Mouse (Mus musculus): ENCODE measurements around the gene Irf9.

The Irf9 gene

DNA sequence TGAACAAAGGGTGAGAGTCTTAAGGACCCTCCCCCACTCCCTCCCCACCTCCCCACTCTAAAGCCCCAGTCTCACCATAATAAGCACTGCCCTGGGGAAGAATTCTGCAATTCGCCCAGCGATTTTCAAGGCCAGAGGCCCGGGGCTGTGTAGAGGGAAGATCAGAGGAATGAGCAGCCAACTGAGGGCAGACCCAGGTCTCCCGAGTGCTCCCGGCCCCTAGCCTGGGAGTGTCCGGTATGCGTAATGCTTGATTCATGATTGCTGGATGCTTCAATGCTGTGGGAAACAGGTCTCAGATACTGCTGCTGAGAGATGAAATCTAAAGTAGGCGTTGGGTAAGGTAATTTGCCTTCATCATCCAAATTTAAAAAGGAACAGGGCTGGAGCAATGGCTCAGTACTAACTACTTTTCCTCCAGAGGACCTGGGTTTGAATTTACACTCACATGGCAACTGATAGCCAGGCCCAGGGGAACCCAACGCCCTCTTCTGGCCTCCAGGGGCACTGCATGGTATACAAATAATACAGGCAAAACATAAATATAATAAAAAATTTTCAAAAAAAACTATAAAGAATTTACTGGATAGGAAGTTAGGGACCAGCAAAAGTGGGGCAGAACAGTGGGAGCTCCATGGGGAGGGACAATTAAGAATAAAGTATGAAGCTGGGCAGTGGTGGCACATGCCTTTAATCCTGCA is 21.2 kb upstream of the Irf9 start:
- no peak for DNase-seq (ENCODE audit: low spot score)

DNA sequence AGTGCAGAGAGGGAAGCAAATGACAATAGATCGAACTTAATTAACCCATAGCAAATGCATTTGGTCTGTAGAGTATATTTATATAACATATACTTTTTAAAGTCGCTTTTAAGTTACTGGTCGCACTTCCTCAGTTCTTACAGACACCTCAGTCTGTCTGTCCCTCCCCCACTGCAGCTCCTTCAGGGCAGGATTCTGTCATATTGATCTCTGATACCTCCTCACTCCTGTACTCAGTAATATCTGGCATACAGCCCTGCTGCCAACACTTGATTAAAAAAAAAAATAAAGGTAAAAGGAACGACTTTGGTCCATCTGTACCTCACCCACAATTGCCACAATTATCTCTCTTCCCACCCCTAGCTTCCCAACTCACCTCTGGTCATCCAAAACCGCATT is 19.1 kb upstream of the Irf9 start:
- DNase-seq (ENCODE audit: low spot score) = no peak

DNA sequence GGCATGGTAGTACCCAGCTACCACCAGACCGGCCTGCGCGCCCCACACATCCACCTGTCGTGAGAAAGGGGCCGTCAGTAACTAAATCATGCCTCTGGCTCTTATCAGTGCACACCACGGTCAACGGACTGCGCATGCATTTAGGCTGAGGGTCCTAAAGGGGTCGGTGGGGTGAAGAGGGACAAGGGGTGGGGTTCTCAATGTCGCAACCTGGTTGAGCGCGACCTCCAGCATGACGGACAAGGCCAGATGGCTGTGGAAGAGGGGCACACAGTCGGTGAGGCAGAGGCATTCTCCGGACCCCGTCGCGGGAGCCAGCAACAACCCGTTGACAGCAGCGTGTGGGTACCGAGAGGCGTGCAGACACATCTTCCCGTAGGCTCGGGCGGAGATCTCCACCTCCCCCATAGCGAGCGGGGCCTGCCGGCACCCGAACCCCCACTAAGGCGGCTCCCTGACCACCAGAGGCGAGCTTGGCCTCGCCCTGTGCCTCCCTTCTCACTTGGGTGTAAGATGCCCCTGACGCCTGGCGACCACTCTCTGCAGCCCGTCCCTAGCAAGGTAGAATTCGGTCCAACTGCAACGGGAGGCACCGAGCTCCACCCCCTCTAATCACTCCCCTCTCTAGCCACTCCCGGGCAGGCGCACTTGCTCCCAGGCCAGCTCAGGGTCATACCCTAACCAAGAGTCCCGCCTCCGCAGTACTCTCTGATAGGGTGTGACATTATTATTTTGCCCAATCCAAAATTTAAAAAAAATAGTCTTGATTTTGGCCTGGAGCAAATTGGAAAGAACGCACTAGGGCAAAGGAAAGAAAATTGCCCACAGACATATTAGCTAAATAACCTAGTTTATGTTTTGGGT is 18.4 kb upstream of the Irf9 start, which contains the start of gene Emc9:
TSS of gene Emc9 (minus strand) at position 601 of the 864 bp plus-strand sequence.
- DNase-seq (ENCODE audit: low spot score) = peak; percentile 82

DNA sequence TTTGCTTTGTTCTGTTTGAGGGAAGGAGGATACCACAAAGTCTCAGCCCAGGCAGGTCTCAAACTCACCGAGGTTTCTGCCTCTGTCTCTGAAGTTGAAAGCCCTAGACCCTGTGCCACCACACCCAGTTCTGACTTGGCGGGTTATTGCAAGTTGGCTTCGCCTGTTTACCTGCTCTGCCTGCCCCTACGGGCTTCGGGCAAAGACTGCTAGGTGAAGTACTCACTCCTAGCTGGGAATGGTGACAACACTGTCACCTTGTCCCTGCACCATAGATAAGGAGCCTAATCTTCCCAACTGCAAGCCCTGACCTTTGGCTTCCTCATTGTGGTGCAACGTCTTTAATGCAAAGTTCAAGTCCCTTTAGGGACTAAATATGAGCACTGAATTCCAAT is 17.8 kb upstream of the Irf9 start:
- no peak for DNase-seq (ENCODE audit: low spot score)

DNA sequence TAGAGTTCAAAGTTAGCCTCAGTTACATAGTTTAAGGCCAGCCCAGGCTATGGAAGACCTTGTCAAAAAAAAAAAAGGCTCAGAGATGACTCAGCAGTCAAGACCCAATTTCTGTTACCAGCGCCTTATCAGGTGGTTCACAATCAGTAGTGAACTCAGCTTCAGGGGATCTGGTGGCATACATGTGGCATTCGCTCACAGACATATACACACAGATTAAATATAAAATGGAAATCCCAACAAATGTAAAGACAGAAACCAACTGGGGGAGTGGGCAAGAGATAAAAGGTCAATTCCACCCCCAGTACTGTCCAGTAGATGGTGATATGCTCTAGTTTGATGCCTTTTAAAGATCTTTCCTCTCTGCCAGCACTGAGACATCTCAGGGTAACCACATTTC is 17.2 kb upstream of the Irf9 start:
- DNase-seq (ENCODE audit: low spot score) = peak; percentile 75

DNA sequence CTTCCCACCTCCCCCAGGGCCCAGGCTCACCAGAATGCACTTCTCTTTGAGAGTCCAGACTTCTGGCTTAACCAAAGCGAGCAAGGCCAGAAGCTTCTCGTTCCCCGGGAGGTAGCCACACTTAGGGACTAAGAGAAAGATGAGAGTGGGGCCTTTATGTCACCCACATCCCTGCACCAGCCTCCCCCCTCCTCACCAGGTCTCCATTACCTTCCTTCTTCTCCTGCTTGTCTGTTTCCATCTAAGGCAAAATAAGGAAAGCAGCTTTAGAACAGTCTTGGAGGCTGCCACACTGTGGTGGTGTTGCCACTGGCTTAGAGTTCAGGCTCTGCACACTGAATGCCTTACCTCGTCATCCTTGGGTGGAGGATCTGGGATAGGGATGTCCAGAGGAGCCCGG is 14.1 kb upstream of the Irf9 start:
- DNase-seq (ENCODE audit: low spot score) = no peak

DNA sequence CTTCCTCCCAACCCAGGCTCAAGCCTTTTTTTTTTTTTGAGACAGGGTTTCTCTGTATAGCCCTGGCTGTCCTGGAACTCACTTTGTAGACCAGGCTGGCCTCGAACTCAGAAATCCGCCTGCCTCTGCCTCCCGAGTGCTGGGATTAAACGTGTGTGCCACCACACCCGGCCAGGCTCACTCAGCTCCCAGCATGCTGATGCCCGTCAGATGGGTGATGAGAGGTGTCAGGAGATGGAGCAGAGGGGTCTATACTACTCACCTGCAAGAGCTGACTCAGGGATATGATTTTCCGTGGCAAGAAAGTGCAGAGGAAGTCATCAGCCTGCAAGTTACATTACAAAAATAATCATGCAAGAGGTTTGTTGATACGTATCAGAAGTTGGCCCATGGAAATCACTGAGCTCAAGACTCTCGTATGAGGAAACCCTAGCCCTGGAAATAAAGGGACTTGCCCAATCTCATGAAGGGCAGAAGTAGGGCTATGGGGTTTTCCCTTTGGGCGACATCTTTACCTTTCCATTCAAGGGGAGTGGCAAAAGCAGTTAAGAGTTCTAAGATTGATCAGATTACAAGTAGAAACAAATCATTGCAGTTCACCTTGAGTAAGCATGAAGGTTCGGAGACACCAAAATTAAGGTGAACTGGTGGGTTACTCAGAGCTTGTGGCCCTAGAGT is 13.5 kb upstream of the Irf9 start:
- DNase-seq (ENCODE audit: low spot score) = no peak

DNA sequence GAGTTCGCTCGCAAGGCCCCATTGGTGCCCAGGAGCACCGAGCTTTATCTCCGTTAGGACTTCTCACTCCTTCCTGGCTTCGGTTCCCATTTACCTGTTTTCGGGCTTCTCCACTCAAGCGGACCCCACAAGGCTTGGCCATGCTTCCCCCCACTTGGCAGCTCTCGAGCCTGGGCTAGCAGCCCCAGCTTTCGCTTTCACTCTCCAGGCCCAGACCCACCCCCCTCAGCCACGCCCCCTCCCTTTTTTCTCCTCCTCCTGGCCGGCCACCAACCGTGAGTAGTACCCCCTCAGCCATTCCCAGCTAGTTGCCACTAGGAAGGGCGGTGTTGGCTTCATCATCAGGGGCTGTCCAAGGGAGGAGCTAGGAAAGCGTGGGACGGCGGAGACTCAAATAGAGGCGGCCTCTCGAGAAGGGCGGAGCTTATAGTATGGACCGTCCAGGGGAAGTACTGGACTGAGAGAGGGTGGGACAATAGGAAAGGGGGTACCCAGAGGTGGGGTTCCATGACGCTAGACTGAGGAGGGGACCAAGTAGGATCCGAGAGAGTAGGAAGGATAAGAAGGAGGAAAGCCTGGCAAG is 12.5 kb upstream of the Irf9 start, which contains the start of gene Psme2:
TSS of gene Psme2 (minus strand) at position 366 of the 583 bp plus-strand sequence.
- peak; percentile 90 for DNase-seq (ENCODE audit: low spot score)

DNA sequence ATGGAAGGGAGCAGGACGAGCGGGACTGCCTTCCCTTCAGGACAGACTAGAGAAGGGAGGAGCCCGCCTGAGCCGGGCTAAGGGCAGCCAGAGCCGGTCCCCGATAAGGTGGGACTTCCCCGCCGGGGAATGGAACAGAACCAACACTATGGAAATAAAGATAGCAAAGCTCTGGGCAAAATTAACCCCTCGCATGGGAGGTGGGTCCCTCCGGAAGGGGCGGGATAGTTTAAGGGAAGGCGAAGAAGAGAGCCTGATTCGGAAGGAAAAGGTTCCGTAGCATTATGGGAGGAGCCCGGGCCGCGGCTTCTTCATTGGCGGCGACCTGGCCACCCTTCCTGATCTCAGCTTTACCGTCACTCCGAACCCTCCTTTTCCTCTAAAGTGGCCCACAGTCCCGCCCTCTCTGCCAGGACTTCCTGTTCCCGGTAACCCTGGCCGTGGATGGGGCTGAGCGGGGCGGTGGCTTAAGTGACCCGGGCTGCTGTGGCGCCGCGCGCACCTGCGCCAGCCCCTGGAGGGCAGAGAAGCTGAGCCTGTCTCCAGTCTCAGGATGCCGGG is 12.0 kb upstream of the Irf9 start, which contains the start of gene Rnf31:
TSS of gene Rnf31 (plus strand) at position 378 of the 561 bp plus-strand sequence.
- DNase-seq (ENCODE audit: low spot score) = peak; percentile 95

DNA sequence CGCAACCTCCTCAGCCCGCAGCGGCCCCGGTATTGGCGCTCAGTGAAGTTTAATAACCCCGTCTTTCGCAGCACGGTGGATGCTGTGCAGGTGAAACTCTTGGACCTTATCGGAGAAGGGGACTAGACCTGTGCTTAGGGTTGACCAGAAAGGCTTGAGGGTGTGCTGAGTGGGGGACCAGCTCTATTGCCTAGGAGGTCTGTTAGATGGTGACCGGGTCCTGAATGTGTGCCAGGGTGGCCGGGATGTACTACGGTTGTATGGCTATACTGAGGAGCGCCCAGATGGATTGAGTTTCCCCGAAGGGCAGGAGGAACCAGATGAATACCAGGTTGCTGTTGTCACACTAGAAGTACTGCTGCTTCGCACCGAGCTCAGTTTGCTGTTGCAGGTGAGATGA is 11.1 kb upstream of the Irf9 start:
- no peak for DNase-seq (ENCODE audit: low spot score)

DNA sequence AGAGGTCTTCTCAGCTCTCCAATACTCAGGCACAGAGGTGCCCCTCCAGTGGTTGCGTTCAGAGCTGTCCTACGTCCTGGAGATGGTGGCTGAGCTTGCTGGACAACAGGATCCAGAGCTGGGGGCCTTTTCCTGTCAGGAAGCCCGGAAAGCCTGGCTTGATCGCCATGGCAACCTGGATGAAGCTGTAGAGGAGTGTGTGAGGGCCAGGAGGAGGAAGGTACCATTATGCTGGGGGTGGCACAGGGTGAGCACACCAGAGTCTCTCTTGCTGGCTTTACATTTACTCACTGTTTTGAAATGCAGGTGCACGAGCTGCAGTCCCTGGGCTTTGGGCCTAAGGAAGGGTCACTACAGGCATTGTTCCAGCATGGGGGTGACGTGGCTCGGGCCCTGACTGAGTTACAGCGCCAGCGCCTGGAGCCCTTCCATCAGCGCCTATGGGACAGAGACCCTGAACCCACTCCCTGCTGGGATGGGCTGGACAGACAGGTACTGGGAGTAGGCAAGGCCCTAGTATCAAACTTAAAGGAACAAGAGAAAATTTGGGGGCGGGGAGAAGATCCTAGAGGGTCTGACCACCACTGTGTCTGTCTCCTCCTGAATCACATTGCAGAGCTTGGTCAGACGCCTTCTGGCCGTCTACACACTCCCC is 7.2 kb upstream of the Irf9 start:
- no peak for DNase-seq (ENCODE audit: low spot score)

DNA sequence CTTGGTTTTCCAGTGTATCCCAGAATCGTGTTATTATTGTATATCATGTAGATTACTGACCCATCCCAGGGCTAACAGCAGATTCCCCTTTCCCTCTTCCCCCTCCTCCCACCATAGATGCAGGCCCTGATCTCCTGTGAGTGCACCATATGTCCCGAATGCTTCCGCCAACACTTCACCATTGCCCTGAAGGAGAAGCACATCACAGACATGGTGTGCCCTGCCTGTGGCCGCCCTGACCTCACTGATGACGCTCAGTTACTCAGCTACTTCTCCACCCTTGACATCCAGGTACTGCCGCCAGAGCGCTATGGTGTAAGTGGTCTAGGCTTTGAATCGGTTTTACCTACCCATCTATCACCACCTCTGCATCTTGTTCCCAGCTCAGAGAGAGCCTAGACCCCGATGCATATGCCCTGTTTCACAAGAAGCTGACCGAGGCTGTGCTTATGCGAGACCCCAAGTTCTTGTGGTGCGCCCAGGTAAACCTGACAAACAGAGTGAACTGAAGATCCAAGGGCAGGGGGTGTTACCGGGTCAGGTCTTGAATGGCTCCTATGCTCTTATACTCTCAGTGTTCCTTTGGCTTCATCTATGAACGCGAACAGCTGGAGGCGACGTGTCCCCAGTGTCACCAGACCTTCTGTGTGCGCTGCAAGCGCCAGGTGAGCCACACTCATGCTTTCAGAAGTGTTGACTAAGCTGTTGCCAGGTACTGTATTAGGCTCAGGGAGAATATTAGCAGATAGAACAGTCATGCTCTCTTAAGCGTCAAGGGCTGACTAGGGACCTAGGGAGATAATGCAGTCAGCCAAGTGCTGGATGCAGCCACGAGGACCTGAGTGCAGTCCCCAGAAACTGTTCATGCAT is 4.6 kb upstream of the Irf9 start:
- DNase-seq (ENCODE audit: low spot score) = no peak

DNA sequence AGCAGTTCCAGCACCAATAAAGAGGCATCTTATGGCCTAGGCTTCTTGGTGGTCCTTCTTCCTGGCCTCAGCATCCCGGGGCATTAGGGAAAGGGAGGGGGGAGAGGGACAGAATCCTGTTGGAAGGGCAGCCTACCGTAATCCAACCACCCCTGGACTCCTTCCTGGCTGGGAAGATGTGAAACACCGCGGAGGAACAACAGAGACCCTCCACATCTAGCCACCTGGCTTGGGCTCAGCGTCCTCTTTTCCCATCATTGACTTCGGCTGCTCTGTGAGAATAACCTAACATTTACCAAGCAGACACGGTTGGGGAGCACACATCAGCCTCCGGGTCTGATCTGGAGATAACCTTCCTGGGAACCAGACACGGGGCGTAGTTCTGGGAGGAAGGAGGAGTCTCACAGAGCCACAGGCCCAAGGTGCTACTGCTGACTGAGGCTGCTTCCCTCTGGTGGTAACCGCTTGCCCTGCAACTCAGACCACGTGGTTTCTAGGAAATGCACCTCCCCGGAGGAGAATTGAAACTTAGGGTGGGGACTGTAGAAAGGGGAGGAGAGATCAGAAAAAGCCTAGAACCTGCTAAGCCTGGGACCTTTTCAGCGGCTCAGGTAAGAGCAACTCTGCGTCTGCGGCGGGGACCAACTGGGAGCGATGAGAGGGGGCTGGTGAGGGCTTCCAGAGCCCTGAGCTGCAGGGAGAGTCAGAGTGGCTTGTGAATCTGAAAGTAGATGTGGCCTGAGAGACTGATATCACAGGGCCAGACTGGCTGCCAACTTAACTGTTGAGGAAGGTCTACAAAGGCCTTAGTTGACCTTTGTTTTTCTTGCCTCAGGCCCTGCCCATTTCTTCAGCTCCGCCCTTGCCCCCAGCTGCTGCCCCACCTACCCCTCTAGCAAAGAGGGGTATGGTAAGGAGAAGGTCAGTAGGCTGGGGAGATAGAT is 534 bp downstream of the Irf9 start:
- peak; percentile 97 for DNase-seq (ENCODE audit: low spot score)

DNA sequence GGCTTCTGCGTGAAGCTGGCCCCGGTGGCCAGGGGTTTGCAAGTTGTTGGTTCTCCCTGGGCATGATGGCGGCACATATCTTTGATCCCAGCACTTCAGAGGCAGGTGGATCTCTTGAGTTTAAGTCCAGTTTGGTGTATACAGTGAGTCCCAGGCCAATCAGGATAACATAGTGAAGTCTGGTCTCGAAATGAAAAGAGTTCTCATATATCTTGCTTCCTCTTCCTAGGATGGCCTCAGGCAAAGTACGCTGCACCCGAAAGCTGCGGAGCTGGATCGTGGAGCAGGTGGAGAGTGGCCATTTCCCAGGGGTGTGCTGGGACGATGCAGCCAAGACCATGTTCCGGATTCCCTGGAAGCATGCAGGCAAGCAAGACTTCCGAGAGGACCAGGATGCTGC is 1.5 kb downstream of the Irf9 start:
- no peak for DNase-seq (ENCODE audit: low spot score)

DNA sequence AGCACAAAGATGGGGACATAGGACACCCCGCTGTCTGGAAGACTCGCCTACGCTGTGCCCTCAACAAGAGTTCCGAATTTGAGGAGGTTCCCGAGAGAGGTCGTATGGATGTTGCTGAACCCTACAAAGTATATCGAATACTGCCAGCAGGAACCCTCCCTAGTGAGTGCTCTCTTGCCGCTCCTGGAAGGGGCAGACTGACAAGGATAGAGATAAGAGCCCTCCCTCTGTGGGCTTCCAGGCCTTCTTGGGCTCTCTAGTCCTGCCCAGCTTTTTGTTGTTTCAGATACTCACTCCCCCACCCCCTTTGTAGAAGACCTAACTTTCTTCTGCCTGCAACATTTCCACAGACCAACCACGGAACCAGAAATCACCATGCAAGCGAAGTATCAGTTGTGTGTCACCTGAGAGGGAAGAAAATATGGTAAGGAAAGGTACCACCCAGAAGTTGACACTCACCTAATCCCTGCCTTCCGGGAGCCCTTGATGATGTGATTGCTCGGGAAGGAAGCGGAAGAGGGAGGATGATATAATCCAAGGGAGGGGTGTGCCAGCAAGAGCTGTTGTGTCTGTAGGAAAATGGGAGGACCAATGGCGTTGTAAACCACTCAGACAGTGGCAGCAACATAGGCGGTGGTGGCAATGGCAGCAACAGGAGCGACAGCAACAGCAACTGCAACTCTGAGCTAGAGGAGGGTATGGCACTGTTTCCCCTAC is 2.5 kb downstream of the Irf9 start:
- DNase-seq (ENCODE audit: low spot score) = no peak

DNA sequence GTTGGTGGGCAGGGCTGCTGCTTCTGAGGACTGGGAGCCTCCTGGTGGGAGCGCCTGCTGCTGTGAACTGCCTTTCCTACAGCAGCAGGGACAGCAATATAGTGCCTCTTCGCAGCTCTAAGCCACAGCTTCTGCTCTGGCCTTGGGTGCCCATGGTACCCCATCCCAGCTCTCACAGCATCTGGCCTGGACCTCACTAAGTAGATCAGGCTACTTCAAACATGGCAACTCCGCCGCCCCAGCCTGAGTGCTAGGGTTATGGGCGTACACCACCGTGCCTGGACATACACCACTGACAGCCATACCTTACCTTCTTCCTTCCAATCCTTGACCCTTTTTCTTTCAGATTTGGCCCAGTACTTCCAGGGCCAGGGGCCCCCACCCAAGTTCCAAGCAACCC is 5.0 kb downstream of the Irf9 start:
- DNase-seq (ENCODE audit: low spot score) = no peak

DNA sequence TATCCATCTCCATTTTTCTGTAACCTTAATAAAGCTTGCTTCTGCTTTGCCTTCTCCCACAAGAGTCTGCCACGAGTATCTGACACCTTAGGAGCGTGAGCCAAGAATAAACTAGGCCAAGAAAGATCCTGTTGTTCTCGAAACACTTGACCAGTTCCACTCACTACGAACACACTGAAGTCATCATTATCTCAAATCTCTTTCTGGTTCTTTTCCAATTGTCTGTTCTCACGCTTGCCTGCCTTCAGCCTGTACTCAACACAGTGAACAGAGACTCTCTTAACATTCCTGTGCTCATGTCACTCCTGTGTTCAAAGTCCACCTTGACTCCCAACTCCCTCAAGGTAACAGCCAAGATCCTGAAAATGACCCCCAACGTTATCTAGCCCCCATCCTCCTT is 10.0 kb downstream of the Irf9 start:
- DNase-seq (ENCODE audit: low spot score) = no peak

DNA sequence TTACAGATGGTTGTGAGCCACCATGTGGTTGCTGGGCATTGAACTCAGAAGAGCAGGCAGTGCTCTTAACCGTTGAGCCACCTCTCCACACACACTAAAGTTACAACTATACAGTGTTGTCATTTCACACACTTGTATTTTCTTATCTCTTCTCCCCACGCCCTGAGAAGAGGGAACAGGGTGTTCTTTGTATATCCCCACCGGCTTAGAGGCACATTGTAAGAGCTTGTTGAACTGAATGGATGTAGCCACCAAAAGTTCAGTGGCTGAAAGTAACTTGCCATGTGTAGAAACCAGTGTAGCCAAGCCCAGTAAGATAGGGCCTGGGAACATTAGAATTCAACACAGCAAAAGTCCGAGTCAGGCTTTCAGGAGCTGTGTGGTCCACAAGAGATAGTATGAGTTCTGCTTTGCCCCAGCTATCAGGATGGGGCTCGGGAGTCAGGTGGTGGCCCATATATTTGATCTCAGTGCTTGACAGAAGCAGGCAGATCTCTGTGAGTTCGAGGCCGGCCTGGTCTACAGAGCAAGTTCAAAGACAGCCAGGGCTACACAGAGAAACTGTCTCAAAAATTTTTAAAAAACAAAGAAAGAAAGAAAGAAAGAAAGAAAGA is 11.3 kb downstream of the Irf9 start:
- peak; percentile 80 for DNase-seq (ENCODE audit: low spot score)
